In the genomic region with DNA sequence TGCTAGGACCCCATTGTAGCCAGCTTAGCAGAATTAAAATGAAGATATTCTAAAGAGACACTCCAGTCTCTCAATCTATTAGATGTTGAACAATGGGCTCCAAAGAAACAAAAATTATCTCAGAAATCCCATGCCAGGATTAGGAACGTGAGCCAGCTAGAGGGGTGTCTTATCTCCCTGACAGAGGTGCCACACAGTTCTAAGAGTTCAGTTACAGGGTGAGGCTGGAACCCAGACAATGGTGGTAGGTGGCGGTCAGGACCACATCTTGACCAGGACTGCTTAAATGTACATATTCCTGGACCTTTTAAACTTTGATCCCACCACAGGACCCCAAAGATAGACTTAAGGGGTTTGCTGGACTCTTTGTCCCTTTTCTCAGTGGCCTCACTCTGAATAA, we compare ENCODE assay signal across 25 mouse cellular contexts.
A peak's percentile ranks its signal among the peaks of the same experiment; 100 is the strongest.
DNase-seq lines count a peak whose midpoint lies in the region; ATAC-seq and TF ChIP-seq lines count a peak whose summit lies in the region.
"Had no signal": no experiment of that assay in that cellular context is flagged by ENCODE, and none has a peak within 500 bp of the region (broad histone marks: within the 10 kb centered on the region; RNA-seq: fewer than 3 reads in every experiment).

No protein-coding gene starts in this region.

- ATAC-seq in forebrain, postnatal 0 days, result no peak
- no peak for ATAC-seq in forebrain, embryonic 14.5 days
- peak; percentile 54; the same call in 1 of the 2 replicates for ATAC-seq in liver, embryonic 13.5 days (ENCODE audit: low read depth)
- ATAC-seq in midbrain, embryonic 12.5 days (ENCODE audit: low FRiP score, low read depth), result no peak
- no peak for ATAC-seq in neural tube, embryonic 14.5 days (ENCODE audit: low read depth)
- ATAC-seq: intestine, postnatal 0 days had no signal

- no peaks in the 10 kb centered on the region for H3K36me3 ChIP-seq in forebrain, postnatal 0 days (ENCODE audit: insufficient read depth)
- no peaks in the 10 kb centered on the region for H3K36me3 ChIP-seq in forebrain, embryonic 14.5 days (ENCODE audit: control insufficient read depth, insufficient read depth, low read length)
- H3K36me3 ChIP-seq in liver, embryonic 13.5 days, result no peaks in the 10 kb centered on the region
- H3K36me3 ChIP-seq in midbrain, embryonic 12.5 days, result no peaks in the 10 kb centered on the region
- no peaks in the 10 kb centered on the region for H3K36me3 ChIP-seq in neural tube, embryonic 14.5 days (ENCODE audit: control insufficient read depth, insufficient read depth, low read length)
- H3K36me3 ChIP-seq: embryonic facial prominence, embryonic 13.5 days; forebrain, embryonic 12.5 days; kidney, embryonic 15.5 days; limb, embryonic 15.5 days had no signal

- 0 out of 2 replicates have a peak, but pooled peaks cover 3% of the 10 kb centered on the region for H3K4me1 ChIP-seq in forebrain, postnatal 0 days (ENCODE audit: insufficient read depth)
- H3K4me1 ChIP-seq in forebrain, embryonic 14.5 days (ENCODE audit: control insufficient read depth, insufficient read depth, low read length), result no peaks in the 10 kb centered on the region; the same call in 1 of the 2 replicates
- peaks cover 14% of the 10 kb centered on the region for H3K4me1 ChIP-seq in liver, embryonic 13.5 days (replicated peaks)
- H3K4me1 ChIP-seq in midbrain, embryonic 12.5 days, result peaks cover 25% of the 10 kb centered on the region; the same call in 1 of the 2 replicates
- H3K4me1 ChIP-seq in neural tube, embryonic 14.5 days (ENCODE audit: control insufficient read depth, insufficient read depth, low read length), result no peaks in the 10 kb centered on the region
- H3K4me1 ChIP-seq: embryonic facial prominence, embryonic 13.5 days; kidney, embryonic 15.5 days; limb, embryonic 15.5 days had no signal

- H3K27ac ChIP-seq in forebrain, postnatal 0 days (ENCODE audit: low read depth, low read length), result peak overlapping the region; percentile 70; the same call in 1 of the 2 replicates
- no peak overlapping the region for H3K27ac ChIP-seq in forebrain, embryonic 14.5 days (ENCODE audit: low read depth, low read length)
- no peak overlapping the region for H3K27ac ChIP-seq in liver, embryonic 13.5 days
- H3K27ac ChIP-seq in midbrain, embryonic 12.5 days (replicated peaks), result peak overlapping the region; percentile 63; the same call in 1 of the 2 replicates
- H3K27ac ChIP-seq in neural tube, embryonic 14.5 days (ENCODE audit: low read depth, low read length), result peak overlapping the region; percentile 41; the same call in 1 of the 2 replicates
- H3K27ac ChIP-seq: embryonic facial prominence, embryonic 13.5 days; forebrain, embryonic 12.5 days; kidney, embryonic 15.5 days; limb, embryonic 15.5 days; stomach, postnatal 0 days had no signal

- no peak for TF ChIP-seq CTCF in forebrain, postnatal 0 days (IDR thresholded peaks at IDR 0.05; ENCODE audit: low read depth)

- no peak overlapping the region for H3K4me3 ChIP-seq in forebrain, postnatal 0 days (ENCODE audit: low read depth, low read length)
- no peak overlapping the region for H3K4me3 ChIP-seq in forebrain, embryonic 14.5 days (ENCODE audit: low read depth, low read length)
- H3K4me3 ChIP-seq in liver, embryonic 13.5 days (replicated peaks), result no peak overlapping the region
- H3K4me3 ChIP-seq in midbrain, embryonic 12.5 days, result no peak overlapping the region
- no peak overlapping the region for H3K4me3 ChIP-seq in neural tube, embryonic 14.5 days (ENCODE audit: low read depth, low read length)
- H3K4me3 ChIP-seq: embryonic facial prominence, embryonic 13.5 days; erythroblast, embryonic 14.5 days; forebrain, embryonic 12.5 days; kidney, embryonic 15.5 days; limb, embryonic 15.5 days had no signal

- H3K9ac ChIP-seq in forebrain, postnatal 0 days, result no peak overlapping the region
- no peak overlapping the region for H3K9ac ChIP-seq in forebrain, embryonic 14.5 days (ENCODE audit: low read length)
- no peak overlapping the region for H3K9ac ChIP-seq in liver, embryonic 13.5 days
- H3K9ac ChIP-seq in midbrain, embryonic 12.5 days (replicated peaks), result no peak overlapping the region
- H3K9ac ChIP-seq in neural tube, embryonic 14.5 days (replicated peaks; ENCODE audit: low read depth, low read length), result no peak overlapping the region
- H3K9ac ChIP-seq: embryonic facial prominence, embryonic 13.5 days; forebrain, embryonic 12.5 days; kidney, embryonic 15.5 days; limb, embryonic 15.5 days; lung, embryonic 14.5 days had no signal

- H3K9me3 ChIP-seq in forebrain, postnatal 0 days (ENCODE audit: low read length), result no peaks in the 10 kb centered on the region
- H3K9me3 ChIP-seq in forebrain, embryonic 14.5 days (replicated peaks; ENCODE audit: control insufficient read depth, low read length), result no peaks in the 10 kb centered on the region
- no peaks in the 10 kb centered on the region for H3K9me3 ChIP-seq in liver, embryonic 13.5 days (replicated peaks)
- H3K9me3 ChIP-seq in midbrain, embryonic 12.5 days, result no peaks in the 10 kb centered on the region
- no peaks in the 10 kb centered on the region for H3K9me3 ChIP-seq in neural tube, embryonic 14.5 days (ENCODE audit: control insufficient read depth, low read length)
- H3K9me3 ChIP-seq: embryonic facial prominence, embryonic 13.5 days; forebrain, embryonic 12.5 days; kidney, embryonic 15.5 days; limb, embryonic 15.5 days had no signal

- no peaks in the 10 kb centered on the region for H3K27me3 ChIP-seq in forebrain, postnatal 0 days (ENCODE audit: insufficient read depth, low read length)
- H3K27me3 ChIP-seq in forebrain, embryonic 14.5 days (replicated peaks; ENCODE audit: control insufficient read depth, insufficient read depth, low read length), result no peaks in the 10 kb centered on the region
- H3K27me3 ChIP-seq in liver, embryonic 13.5 days, result no peaks in the 10 kb centered on the region
- H3K27me3 ChIP-seq in midbrain, embryonic 12.5 days, result no peaks in the 10 kb centered on the region
- H3K27me3 ChIP-seq in neural tube, embryonic 14.5 days (ENCODE audit: control insufficient read depth, insufficient read depth, low read length), result no peaks in the 10 kb centered on the region
- H3K27me3 ChIP-seq: embryonic facial prominence, embryonic 13.5 days; forebrain, embryonic 12.5 days; kidney, embryonic 15.5 days; limb, embryonic 15.5 days had no signal

- DNase-seq in forebrain, postnatal 0 days, result no peak
- no peak for DNase-seq in forebrain, embryonic 14.5 days (ENCODE audit: low spot score)
- DNase-seq in liver, embryonic 13.5 days, result no peak
- no peak for DNase-seq in liver
- DNase-seq in lung, postnatal 25 days (ENCODE audit: low spot score), result no peak
- no peak for DNase-seq in kidney, adult 8-10 months
- DNase-seq: adrenal gland, postnatal 14 days; cerebellum, adult 2 months; cerebellum, postnatal 25 days; kidney, postnatal 36 days; layer of hippocampus, adult 9-11 months; left cerebral cortex, postnatal 4 days; lung, embryonic 14.5 days; lung, postnatal 36 days; right cerebral cortex, postnatal 14 days; thymus, adult 2 months had no signal

- H3K4me2 ChIP-seq in forebrain, postnatal 0 days (ENCODE audit: low read depth), result no peak overlapping the region
- H3K4me2 ChIP-seq in forebrain, embryonic 14.5 days (ENCODE audit: low read length), result no peak overlapping the region
- no peak overlapping the region for H3K4me2 ChIP-seq in liver, embryonic 13.5 days
- no peak overlapping the region for H3K4me2 ChIP-seq in midbrain, embryonic 12.5 days (replicated peaks)
- H3K4me2 ChIP-seq in neural tube, embryonic 14.5 days (ENCODE audit: low read depth, low read length), result no peak overlapping the region
- H3K4me2 ChIP-seq: embryonic facial prominence, embryonic 13.5 days; forebrain, embryonic 12.5 days; kidney, embryonic 15.5 days; limb, embryonic 15.5 days; lung, embryonic 14.5 days had no signal

- 80% methylated on average over 2 of the region's 2 CpGs for WGBS in forebrain, postnatal 0 days
- WGBS in forebrain, embryonic 14.5 days, result 82% methylated on average over 2 of the region's 2 CpGs
- WGBS in liver, embryonic 13.5 days (ENCODE audit: insufficient replicate concordance), result 33% methylated on average over 2 of the region's 2 CpGs
- WGBS in midbrain, embryonic 12.5 days, result 69% methylated on average over 2 of the region's 2 CpGs
- 90% methylated on average over 2 of the region's 2 CpGs for WGBS in neural tube, embryonic 14.5 days

Comparison
In these comparisons a context has a peak if more than half of its experiments do, and no peak if none do; other contexts are left out.
1. H3K27ac ChIP-seq: peak in forebrain, postnatal 0 days (single experiment), midbrain, embryonic 12.5 days (single experiment) and neural tube, embryonic 14.5 days (single experiment); none in forebrain, embryonic 14.5 days (single experiment) and liver, embryonic 13.5 days (single experiment).